Mouse (Mus musculus) gonadal fat pad, adult 2 months (tissue): ENCODE measurements around the gene Mea1. TPM values are rescaled to one million over a fixed set of nuclear protein-coding genes. Genes with fewer than 3 reads are reported as not detected.

Source experiments
- polyA plus RNA-seq: library from polyadenylated mRNA; depleted of rRNA; stranded (reverse); fragments of >200 nt; gene quantifications from 2 replicates; pipeline ENCODE4 v1.2.3, GENCODE M21; 2012; rRNA removed

The Mea1 gene
- polyA plus RNA-seq, 1 experiment: 97.0 TPM

Other genes starting within 250 kb of the Mea1 start
- 0.92 and 1.1 TPM in 2 replicates for gene Crip3, start 249.9 kb upstream of the Mea1 start, polyA plus RNA-seq
- gene Slc22a7, start 240.3 kb upstream of the Mea1 start, polyA plus RNA-seq: 0.10 TPM in 1 of 2 replicates, not detected in the other
- gene Ttbk1, start 191.1 kb upstream of the Mea1 start, polyA plus RNA-seq: 0.43 and 0.56 TPM in 2 replicates
- 1.4 and 3.4 TPM in 2 replicates for gene Dnph1, start 182.1 kb upstream of the Mea1 start, polyA plus RNA-seq
- gene Cul9, start 132.4 kb upstream of the Mea1 start, polyA plus RNA-seq: 29.7 and 30.8 TPM in 2 replicates
- gene Srf, start 122.6 kb upstream of the Mea1 start, polyA plus RNA-seq: 96.7 and 114 TPM in 2 replicates
- gene Ptk7, start 49.3 kb upstream of the Mea1 start, polyA plus RNA-seq: 15.7 and 22.4 TPM in 2 replicates
- 20.2 and 20.7 TPM in 2 replicates for gene Klc4, start 32.8 kb upstream of the Mea1 start, polyA plus RNA-seq
- gene Mrpl2, start 32.6 kb upstream of the Mea1 start, polyA plus RNA-seq: 60.3 and 67.8 TPM in 2 replicates
- gene Cul7, start 28.5 kb upstream of the Mea1 start, polyA plus RNA-seq: 42.4 and 51.2 TPM in 2 replicates
- gene Rrp36, start 4.4 kb upstream of the Mea1 start, polyA plus RNA-seq: 32.6 and 33.5 TPM in 2 replicates
- gene Klhdc3, start 2.1 kb downstream of the Mea1 start, polyA plus RNA-seq: 82.4 and 83.9 TPM in 2 replicates
- gene Ppp2r5d, start 26.3 kb downstream of the Mea1 start, polyA plus RNA-seq: 44.3 and 44.5 TPM in 2 replicates
- 39.0 and 42.4 TPM in 2 replicates for gene Pex6, start 32.7 kb downstream of the Mea1 start, polyA plus RNA-seq
- 12.3 and 16.7 TPM in 2 replicates for gene Gnmt, start 50.4 kb downstream of the Mea1 start, polyA plus RNA-seq
- gene Cnpy3, start 73.4 kb downstream of the Mea1 start, polyA plus RNA-seq: 59.9 and 60.0 TPM in 2 replicates
- not detected in 2 replicates for gene Ptcra, start 84.9 kb downstream of the Mea1 start, polyA plus RNA-seq
- 177 and 185 TPM in 2 replicates for gene 2310039H08Rik, start 93.8 kb downstream of the Mea1 start, polyA plus RNA-seq
- gene Rpl7l1, start 103.9 kb downstream of the Mea1 start, polyA plus RNA-seq: 21.7 and 27.0 TPM in 2 replicates
- 7.5 and 18.0 TPM in 2 replicates for gene Bicral, start 179.7 kb downstream of the Mea1 start, polyA plus RNA-seq
- 25.3 and 29.6 TPM in 2 replicates for gene Tbcc, start 211.9 kb downstream of the Mea1 start, polyA plus RNA-seq
- gene Prph2, start 231.7 kb downstream of the Mea1 start, polyA plus RNA-seq: not detected in 2 replicates